Mouse (Mus musculus): ENCODE data around the gene Tatdn2. TPM values are rescaled to one million over a fixed set of nuclear protein-coding genes. Genes with fewer than 3 reads are reported as not detected.

Tatdn2 gene
- total RNA-seq, 4 experiments from 2014 or later, result 56.1 to 74.8 (median 64.0) TPM

DNA sequence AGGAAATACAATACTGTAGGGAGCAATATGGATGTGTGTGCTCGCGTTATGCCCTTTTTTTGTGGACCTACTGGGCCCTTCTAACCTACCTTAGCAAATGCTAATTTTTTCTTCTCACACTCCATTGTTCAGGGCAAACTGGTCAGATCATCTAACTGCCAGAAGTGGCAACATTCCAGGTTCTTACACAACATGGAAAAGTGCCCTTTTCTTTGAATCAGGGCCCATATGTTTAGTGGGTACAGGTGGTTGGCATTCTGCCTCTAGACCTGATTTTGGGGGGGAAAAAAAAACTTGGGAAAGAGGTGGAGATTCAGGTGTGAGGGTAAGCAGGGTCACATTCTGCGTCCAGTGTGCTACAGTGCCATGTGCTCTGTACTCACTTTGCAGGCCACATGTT, 20.7 kb downstream of the Tatdn2 start:
- DNase-seq, result no peak

DNA sequence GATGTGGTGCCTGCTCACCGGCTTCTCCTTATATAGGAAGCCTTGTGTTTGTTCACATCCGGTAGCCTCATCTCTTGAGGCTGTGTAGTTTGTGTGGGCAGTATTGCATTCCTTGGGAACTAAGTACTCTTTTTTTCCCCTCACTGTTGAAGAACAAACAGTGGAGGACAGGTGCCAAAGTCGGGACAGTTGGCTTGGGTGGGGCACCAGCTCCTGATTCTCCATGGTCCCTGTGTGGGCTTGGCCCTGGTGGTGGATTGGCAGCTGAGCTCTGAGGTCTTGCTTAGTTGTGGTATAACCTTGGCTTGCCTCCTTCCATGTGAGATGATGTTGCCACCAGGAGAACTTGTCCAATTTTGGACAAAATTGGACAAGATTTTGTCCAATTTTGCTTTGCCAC, 23.0 kb downstream of the Tatdn2 start, which contains the start of gene Ghrl:
TSS of gene Ghrl (minus strand) at position 3 of the 400 bp plus-strand sequence.
- DNase-seq, result no peak

DNA sequence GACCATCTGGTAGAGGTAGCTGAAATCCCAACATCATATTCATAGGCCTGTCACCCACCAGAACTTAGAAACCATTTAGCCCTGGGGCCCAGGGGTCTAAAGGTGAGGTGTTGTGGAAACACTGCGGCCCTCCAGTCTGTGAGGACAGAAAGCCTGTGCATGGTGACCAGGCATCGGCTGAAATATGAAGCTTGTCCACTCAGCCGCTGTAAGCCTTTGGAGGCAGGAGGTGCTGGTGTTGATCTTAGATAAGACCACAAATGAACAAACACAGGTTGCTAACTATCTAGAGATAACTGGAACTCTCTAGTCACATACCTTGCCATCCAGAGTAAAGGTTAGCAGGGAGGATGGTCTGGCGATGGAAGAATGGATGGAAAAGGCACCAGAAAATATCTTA, 24.2 kb downstream of the Tatdn2 start:
- no peak for DNase-seq

DNA sequence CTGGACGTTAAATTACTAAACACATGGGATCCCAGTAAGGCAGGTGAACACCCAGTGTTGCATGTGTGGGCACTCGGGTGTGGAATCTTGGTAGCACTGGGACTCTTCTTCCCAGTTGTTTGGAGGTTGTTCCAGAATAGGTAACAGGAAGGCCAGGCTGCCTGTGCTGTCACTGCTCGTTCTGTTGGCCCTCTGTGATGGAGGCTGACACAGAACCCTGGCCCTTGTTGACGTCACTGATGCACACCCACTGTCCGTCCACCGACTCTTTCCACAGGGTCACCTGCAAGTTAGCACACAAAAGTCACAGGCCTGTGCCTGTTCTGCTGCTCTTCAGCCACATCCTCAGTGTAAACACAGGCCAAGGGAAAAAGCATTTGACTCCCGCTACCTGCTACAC, 31.3 kb downstream of the Tatdn2 start:
- no peak for DNase-seq

DNA sequence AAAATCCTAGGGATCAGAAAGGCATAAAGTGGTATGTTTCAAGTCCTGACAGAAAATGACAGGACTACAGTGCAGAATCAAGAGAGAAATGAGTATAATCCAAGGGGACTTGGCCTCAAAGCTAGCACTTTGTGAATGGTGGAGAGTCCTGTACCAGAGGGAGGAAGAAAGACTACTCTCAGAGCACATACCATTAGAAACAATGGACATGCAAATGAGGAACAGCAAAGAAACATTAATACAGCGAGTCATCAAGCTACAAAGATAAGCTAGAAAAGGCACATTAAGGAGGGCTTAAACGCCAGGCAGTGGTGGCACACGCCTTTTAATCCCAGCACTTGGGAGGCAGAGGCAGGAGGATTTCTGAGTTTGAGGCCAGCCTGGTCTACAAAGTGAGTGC, 34.4 kb downstream of the Tatdn2 start:
- no peak for DNase-seq

DNA sequence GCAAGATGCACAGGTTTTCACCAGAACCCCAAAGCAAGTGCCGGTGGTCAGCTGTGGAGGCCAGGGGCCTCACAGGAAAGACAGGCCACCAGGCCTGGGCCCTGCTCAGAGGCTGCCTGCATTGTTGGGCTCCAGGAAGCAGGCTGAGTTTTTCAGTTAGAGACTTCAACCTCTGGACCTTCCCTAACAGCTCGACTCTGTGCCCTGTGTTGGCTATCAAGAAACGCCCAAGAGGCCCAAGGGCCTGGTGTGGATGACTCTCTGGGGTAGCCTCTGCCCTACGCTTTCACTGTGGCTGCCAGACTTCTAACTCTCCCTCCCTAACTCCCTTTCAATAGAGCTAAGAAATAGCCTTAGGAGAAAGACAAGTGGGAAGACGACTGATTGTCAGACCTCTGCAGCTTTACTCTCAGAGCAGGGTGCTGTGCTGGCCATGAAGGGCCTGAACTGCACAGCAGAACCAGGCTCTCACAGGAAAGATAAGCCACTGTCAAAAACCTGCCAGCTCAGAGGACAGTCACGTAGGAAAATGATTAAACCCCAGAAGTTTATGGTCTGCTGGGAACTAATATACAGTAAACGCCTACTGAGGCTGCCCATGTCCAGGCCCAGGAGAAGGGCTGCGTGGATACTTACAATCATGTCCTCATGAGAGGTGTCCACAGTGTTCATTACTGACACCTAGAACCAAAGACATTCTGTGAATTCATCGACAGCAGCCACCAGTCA, 40.6 kb downstream of the Tatdn2 start:
- DNase-seq, result no peak

DNA sequence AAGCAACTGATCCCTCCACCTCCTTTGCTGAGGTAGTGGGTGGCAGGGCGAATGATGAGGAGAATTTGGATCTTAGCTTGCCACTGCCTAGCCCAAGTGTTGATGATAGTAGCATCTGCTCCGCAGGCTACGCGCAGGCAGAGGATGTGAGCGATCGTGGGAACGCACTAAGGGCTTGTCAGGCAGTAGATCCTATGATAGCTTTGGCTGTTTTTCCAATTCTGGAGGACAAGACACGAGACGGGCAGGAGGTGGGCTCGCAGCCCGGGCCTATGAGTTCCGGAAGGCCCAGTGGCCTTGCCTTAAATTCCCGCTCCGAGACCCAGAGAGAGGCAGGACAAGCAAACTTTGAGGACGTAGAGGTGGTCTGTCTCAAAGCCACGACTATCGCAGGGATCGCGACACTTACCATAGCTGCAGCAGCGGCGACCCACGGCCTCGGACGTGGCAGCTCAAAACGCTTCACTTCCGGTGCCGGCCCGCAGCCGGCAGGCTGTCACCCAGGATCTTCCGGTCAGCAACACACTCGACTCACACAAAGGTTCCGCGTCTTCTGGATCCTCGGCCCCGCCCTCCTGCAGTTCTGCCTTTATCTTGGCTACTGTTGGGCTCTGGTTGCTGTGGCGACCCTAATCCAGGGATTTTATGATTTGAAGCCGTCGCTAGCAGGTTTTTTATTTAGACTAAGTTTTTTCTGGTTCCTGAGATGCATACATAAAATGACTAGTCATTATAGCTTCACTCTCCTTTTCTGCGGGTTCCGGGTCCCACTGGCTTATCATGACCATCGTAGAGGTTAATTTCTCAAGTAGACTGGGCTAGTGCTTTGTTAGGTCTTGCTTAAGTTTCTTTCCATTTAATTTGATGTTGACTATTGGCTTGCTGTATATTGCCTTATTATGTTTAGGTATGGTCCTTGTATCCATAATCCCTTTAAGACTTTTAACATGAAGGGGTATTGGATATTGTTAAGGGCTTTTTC, 43.7 kb downstream of the Tatdn2 start, which contains the start of gene Sec13:
TSS of gene Sec13 (minus strand) at position 508 of the 982 bp plus-strand sequence.
- DNase-seq, result peak; percentile 66

DNA sequence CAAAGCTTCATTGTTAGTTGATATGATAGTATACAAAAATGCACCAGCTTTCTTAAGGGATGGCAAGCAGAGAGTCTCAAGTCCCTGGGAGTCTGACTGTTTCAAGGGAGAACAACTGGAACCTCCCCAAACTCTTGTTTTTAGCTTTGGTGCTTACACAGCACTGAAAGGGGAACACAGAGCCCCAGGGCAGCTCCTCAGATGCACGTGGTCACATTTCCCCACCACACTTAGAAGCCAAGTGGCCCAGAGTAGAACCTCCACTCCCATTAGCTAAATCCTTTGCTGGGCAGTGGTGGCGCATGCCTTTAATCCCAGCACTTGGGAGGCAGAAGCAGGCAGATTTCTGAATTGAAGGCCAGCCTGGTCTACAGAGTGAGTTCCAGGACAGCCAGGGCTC, 44.6 kb downstream of the Tatdn2 start:
- no peak for DNase-seq

DNA sequence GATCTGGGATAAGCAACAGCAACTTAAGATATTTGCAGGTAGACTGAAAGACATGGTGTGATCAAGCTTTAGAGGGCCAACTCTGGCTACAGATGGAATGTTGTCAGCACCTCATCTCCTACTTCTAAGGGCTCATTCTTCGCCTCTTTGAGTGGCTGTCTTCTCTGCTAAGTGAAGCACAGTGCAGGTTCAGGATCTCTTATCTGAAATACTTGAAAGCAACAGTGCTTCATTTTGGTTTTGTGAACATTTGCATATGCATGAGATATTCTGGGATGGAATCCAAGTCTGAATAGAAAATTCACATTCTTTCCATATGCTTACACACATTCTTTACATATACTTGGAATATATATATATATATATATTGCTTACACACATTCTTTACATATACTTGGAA, 45.5 kb downstream of the Tatdn2 start:
- no peak for DNase-seq

DNA sequence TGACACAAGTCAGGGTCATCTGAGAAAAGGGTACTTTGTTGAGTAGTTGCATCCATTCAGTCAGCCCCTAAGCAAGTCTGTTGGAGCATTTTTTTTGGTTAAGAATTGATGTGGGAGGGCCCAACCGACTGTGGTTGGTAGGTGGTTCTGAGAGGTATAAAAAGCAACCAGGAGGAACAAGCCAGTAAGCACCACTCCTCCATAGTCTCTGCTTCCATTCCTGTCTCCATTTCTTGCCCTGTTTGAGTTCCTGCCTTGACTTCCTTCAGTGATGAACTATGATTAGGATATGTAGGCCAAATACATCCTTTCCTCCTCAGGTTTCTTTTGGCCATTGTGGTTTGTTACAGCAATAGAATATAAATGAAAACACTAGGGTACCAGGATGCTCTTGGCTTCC, 46.3 kb downstream of the Tatdn2 start:
- DNase-seq, result no peak

DNA sequence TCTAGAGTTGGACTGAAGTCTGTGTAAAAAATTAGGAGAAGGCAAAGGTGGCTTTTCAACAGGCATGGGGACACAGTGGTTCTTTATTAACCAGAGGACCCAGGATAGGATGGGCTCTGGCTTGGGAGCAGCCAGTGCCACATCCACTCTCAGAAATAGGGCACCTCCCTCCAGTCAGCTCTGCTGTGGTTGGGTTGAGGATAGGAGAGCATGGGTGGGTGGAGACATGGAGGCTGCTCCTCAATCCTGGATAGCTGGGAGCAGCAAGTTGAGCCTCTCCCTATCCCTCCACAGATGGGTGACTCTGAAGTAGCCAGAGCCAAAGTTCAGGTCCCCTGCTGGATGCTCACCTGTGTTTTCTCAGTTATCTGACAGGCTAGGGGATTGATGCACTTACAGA, 48.3 kb downstream of the Tatdn2 start:
- DNase-seq, result no peak

DNA sequence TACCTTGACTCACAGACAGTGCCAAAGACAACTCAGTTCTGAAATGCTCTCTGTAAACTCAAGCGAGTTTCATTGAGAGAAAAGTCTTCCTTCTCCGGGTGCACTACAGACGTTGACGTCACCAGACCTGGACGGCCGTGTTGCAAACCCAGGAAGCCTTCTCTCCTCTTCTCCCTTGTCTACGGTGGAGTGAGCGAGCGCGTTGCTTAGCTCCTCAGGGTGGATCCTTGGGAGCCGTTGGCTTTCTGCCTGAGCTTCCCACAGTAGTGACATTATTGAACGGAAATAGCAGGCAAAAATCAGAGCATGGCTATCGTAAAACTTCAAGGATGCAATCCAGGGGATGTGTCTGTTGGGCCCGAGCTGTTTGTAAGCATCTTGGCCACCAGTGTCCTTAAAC, 50.4 kb downstream of the Tatdn2 start:
- no peak for DNase-seq

DNA sequence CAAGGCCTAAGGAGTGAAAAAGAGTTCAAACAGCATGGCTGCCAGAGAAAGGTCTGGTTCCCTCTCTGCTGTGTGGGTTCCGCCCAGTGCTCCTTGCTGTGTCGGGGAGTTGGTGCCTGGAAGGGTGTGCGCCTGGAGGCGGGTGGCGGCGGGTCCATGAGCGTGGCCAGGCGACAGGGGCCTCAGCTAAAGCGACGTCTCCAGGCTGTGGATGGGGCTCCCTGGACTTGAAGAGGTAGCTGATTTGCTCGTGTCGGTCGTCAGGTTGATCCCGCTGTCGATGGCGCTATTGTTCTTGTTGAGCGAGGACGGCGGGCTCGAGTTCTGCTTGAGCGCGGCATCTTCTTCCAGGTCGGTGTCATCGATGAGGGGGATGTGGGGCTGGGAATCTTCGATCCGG, 51.5 kb downstream of the Tatdn2 start:
- DNase-seq, result no peak

DNA sequence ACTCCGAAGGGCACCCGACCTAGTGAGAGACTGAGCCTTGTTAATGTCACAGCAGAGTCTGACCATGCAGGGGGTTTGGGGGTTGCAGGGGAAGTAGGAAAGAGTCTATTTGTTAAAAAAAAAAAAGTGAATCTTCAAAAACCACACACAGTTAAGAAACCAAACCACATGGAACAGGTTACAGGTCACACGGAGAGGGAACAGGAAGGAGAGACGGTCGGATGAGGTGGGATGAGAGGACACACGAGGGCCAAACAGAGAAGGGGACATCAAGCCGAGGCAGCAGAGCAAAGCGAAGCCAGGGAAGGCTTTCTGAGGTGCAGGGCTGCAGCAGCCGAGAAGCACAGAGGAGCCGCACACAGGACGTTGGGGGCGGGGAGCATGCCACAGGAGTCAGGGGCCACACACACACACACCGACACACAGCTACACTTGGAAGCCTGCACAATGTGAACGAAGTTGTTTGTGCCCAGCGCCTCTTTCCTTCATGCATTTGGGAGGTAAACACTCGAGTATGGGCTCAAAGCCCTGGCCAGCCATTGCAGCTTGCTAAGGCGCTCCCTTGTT, 52.4 kb downstream of the Tatdn2 start:
- DNase-seq, result no peak

Small RNAs within 50 kb of the gene (microRNA-seq; reads per million reads assigned to microRNA genes)
- gene Mir7042, result 0.35 to 0.67 reads per million in 2 experiments

Other genes starting within 250 kb of the Tatdn2 start
- 1 to 10 TPM in 3 of 4 experiments, under 1 TPM in 1; 0.74 to 1.9 (median 1.1) TPM for gene Il17re, start 238.6 kb upstream of the Tatdn2 start, total RNA-seq (2022)
- gene Il17rc, start 225.6 kb upstream of the Tatdn2 start, total RNA-seq (2022), result 10 to 100 TPM; 17.5 to 29.1 (median 24.0) TPM
- gene Creld1, start 213.8 kb upstream of the Tatdn2 start, total RNA-seq (2022), result 10 to 100 TPM; 60.8 to 69.9 (median 67.4) TPM
- gene Prrt3, start 195.1 kb upstream of the Tatdn2 start, total RNA-seq (2022), result under 1 TPM; 0.20 to 0.40 (median 0.31) TPM
- gene Emc3, start 165.4 kb upstream of the Tatdn2 start, total RNA-seq (2022), result 100 to 1,000 TPM in 1 of 4 experiments, 10 to 100 TPM in 3; 81.3 to 119 (median 96.3) TPM
- 1 to 10 TPM in 2 of 4 experiments, under 1 TPM in 2; 0.35 to 2.0 (median 0.88) TPM for gene Fancd2, start 165.4 kb upstream of the Tatdn2 start, total RNA-seq (2022)
- gene Fancd2os, start 96.3 kb upstream of the Tatdn2 start, total RNA-seq (2022), result under 1 TPM in 1 of 4 experiments, not detected in 3; 0.35 TPM
- 100 to 1,000 TPM; 180 to 239 (median 200) TPM for gene Brk1, start 92.3 kb upstream of the Tatdn2 start, total RNA-seq (2022)
- 10 to 100 TPM; 29.5 to 34.0 (median 32.1) TPM for gene Vhl, start 73.1 kb upstream of the Tatdn2 start, total RNA-seq (2022)
- gene Irak2, start 58.6 kb upstream of the Tatdn2 start, total RNA-seq (2022), result 10 to 100 TPM; 11.8 to 38.3 (median 22.4) TPM
- 1 to 10 TPM in 1 of 4 experiments, not detected in 3; 1.4 TPM for gene Ghrl, start 22.8 kb downstream of the Tatdn2 start, total RNA-seq (2022)
- gene Sec13, start 43.7 kb downstream of the Tatdn2 start, total RNA-seq (2022), result 100 to 1,000 TPM; 117 to 146 (median 124) TPM

Measured in adrenal gland, adult 8-10 months (tissue).